Mouse (Mus musculus): ENCODE data around the gene Fmnl2. TPM values are rescaled to one million over a fixed set of nuclear protein-coding genes. Genes with fewer than 3 reads are reported as not detected.

The Fmnl2 gene
- total and polyA plus RNA-seq, 3 experiments, result 1.2 to 6.3 (median 4.5) TPM

DNA sequence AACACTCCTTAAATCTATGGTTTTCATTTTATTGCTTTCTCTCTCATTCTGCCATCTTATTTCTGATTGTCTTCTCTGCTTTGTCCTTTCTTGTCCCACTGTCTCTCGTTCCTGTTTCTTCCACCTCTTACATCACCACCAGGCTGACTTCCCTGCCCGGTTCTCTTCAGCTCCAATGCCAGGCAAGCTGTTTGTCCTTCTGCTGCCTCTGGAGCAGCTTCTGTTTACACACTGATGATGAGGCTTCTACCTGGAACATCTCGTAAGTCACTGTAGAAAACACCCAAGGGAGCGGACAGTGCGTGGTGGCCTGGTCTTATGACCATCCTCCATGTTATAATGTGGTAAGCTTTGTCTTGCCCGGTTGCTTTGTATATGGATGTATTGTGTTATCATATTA, 198.9 kb downstream of the Fmnl2 start:
- H3K79me2 ChIP-seq (replicated peaks; ENCODE audit: control insufficient read depth, insufficient read depth, low read length), result no peaks in the 10 kb centered on the region
- H3K4me1 ChIP-seq (ENCODE audit: control insufficient read depth, insufficient read depth, low read length), result no peaks in the 10 kb centered on the region
- no peak overlapping the region for H3K9ac ChIP-seq (ENCODE audit: low read depth, low read length)
- no peak for DNase-seq
- WGBS, result 91% methylated on average over 6 of the region's 6 CpGs
- no peak overlapping the region for H3K27ac ChIP-seq
- no peaks in the 10 kb centered on the region for H3K36me3 ChIP-seq (ENCODE audit: control insufficient read depth, insufficient read depth, low read length)
- TF ChIP-seq POLR2A (IDR thresholded peaks at IDR 0.05; ENCODE audit: insufficient read depth, low read depth, low read length) (no peak), EP300 (IDR thresholded peaks at IDR 0.05; ENCODE audit: insufficient read depth, low read depth, low read length) (no peak), CTCF (IDR thresholded peaks at IDR 0.05) (no peak)
- no peaks in the 10 kb centered on the region for H3K27me3 ChIP-seq (ENCODE audit: control insufficient read depth, insufficient read depth, low read length)
- intact Hi-C loops (cut with DNase I), result no loop called here
- H3K4me3 ChIP-seq, result no peak overlapping the region

- no peaks in the 10 kb centered on the region for H3K36me3 ChIP-seq (ENCODE audit: control insufficient read depth, insufficient read depth, low read length)
- H3K4me3 ChIP-seq, result no peak overlapping the region
- TF ChIP-seq EP300 (IDR thresholded peaks at IDR 0.05; ENCODE audit: insufficient read depth, low read depth, low read length), result no peak
- TF ChIP-seq POLR2A (IDR thresholded peaks at IDR 0.05; ENCODE audit: insufficient read depth, low read depth, low read length), result no peak
- TF ChIP-seq CTCF (IDR thresholded peaks at IDR 0.05), result no peak
- H3K27ac ChIP-seq, result no peak overlapping the region
- no peaks in the 10 kb centered on the region for H3K79me2 ChIP-seq (replicated peaks; ENCODE audit: control insufficient read depth, insufficient read depth, low read length)
- H3K4me1 ChIP-seq (ENCODE audit: control insufficient read depth, insufficient read depth, low read length), result no peaks in the 10 kb centered on the region
- intact Hi-C loops (cut with DNase I), result no loop called here
- DNase-seq, result no peak
- no peaks in the 10 kb centered on the region for H3K27me3 ChIP-seq (ENCODE audit: control insufficient read depth, insufficient read depth, low read length)
- WGBS, result 85% methylated on average over 2 of the region's 2 CpGs
- no peak overlapping the region for H3K9ac ChIP-seq (ENCODE audit: low read depth, low read length)
These were observed 199.6 kb downstream of the Fmnl2 start for GRCm38 (mm10) chr2:53057291-53057690.

DNA sequence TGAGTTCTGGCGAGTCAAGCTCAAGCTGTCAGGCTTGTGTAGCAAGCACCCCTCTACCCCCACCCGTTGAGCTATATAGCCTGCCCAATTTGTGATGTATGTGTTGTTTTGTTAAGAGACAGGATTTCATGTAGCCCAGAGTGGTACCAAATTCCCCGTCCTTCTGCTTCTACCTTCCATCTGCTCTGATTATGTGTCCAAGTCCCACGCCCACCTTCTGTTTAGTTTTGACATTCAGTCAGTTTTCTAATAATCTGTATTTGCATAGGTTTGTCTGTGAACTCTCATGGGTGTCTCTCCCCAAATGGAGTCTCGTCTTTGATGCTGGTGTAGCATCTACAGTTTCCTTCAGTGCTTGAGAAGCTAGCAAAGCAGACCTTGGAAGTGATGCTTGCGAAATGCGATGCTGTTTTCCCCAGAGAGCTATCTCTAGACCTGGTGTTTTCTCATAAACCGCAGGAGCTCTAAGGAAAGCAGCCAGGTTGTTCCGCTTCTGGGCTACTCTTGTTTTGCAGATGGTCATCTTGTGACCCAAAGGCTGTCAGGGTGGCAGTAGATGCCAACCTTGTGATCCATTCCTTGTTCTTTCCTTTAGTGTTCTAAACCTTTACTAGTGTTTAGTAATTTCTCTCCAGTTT, 203.8 kb downstream of the Fmnl2 start:
- TF ChIP-seq POLR2A (IDR thresholded peaks at IDR 0.05; ENCODE audit: insufficient read depth, low read depth, low read length), result no peak
- no peak for TF ChIP-seq EP300 (IDR thresholded peaks at IDR 0.05; ENCODE audit: insufficient read depth, low read depth, low read length)
- TF ChIP-seq CTCF (IDR thresholded peaks at IDR 0.05), result no peak
- H3K9ac ChIP-seq (ENCODE audit: low read depth, low read length), result no peak overlapping the region
- WGBS, result 93% methylated on average over 9 of the region's 9 CpGs
- no peaks in the 10 kb centered on the region for H3K36me3 ChIP-seq (ENCODE audit: control insufficient read depth, insufficient read depth, low read length)
- H3K4me1 ChIP-seq (ENCODE audit: control insufficient read depth, insufficient read depth, low read length), result no peaks in the 10 kb centered on the region
- DNase-seq, result no peak
- H3K4me3 ChIP-seq, result no peak overlapping the region
- no peaks in the 10 kb centered on the region for H3K79me2 ChIP-seq (replicated peaks; ENCODE audit: control insufficient read depth, insufficient read depth, low read length)
- no peak overlapping the region for H3K27ac ChIP-seq
- no peaks in the 10 kb centered on the region for H3K27me3 ChIP-seq (ENCODE audit: control insufficient read depth, insufficient read depth, low read length)
- intact Hi-C loops (cut with DNase I), result no loop called here

DNA sequence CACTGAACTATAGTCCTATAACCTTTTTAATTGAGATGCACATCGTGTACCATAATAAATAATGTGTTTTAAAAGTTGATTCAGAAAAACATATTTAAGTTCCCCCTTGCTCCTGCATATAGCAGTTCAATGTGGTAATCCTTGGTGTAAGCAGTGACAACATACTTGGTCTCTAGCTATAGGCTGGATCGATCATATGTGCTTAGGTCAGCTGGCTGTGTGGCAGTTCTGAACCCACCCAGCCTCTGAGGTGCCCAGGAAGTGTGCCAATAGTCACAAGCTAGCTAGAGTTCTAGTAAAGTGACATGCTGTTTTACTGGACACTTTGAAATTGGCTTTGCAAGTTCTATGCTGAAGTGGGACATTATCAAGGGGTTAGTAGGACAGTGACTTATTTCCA, 209.3 kb downstream of the Fmnl2 start:
- H3K36me3 ChIP-seq (ENCODE audit: control insufficient read depth, insufficient read depth, low read length), result no peaks in the 10 kb centered on the region
- no peak overlapping the region for H3K4me3 ChIP-seq
- intact Hi-C loops (cut with DNase I), result no loop called here
- no peak overlapping the region for H3K27ac ChIP-seq
- DNase-seq, result no peak
- no peaks in the 10 kb centered on the region for H3K79me2 ChIP-seq (replicated peaks; ENCODE audit: control insufficient read depth, insufficient read depth, low read length)
- no peaks in the 10 kb centered on the region for H3K27me3 ChIP-seq (ENCODE audit: control insufficient read depth, insufficient read depth, low read length)
- TF ChIP-seq EP300 (IDR thresholded peaks at IDR 0.05; ENCODE audit: insufficient read depth, low read depth, low read length) (no peak), POLR2A (IDR thresholded peaks at IDR 0.05; ENCODE audit: insufficient read depth, low read depth, low read length) (no peak), CTCF (IDR thresholded peaks at IDR 0.05) (no peak)
- 92% methylated on average over 2 of the region's 2 CpGs for WGBS
- H3K9ac ChIP-seq (ENCODE audit: low read depth, low read length), result no peak overlapping the region
- H3K4me1 ChIP-seq (ENCODE audit: control insufficient read depth, insufficient read depth, low read length), result peaks cover 3% of the 10 kb centered on the region; the same call in 1 of the 2 replicates

GRCm38 (mm10) chr2:53070607-53071006, 212.9 kb downstream of the Fmnl2 start:
- TF ChIP-seq POLR2A (IDR thresholded peaks at IDR 0.05; ENCODE audit: insufficient read depth, low read depth, low read length) (no peak), CTCF (IDR thresholded peaks at IDR 0.05) (no peak), EP300 (IDR thresholded peaks at IDR 0.05; ENCODE audit: insufficient read depth, low read depth, low read length) (0 out of 2 replicates have a peak, but pooled peaks have one; percentile 36)
- Histone ChIP-seq H3K36me3 (ENCODE audit: control insufficient read depth, insufficient read depth, low read length) (no peaks in the 10 kb centered on the region), H3K27me3 (ENCODE audit: control insufficient read depth, insufficient read depth, low read length) (no peaks in the 10 kb centered on the region), H3K27ac (no peak overlapping the region), H3K4me1 (ENCODE audit: control insufficient read depth, insufficient read depth, low read length) (peaks cover 3% of the 10 kb centered on the region; the same call in 1 of the 2 replicates), H3K79me2 (replicated peaks; ENCODE audit: control insufficient read depth, insufficient read depth, low read length) (no peaks in the 10 kb centered on the region), H3K4me3 (no peak overlapping the region), H3K9ac (ENCODE audit: low read depth, low read length) (no peak overlapping the region)
- intact Hi-C loops (cut with DNase I), result no loop called here
- 15% methylated on average over 1 of the region's 1 CpGs for WGBS
- DNase-seq, result peak; percentile 22 to 50

DNA sequence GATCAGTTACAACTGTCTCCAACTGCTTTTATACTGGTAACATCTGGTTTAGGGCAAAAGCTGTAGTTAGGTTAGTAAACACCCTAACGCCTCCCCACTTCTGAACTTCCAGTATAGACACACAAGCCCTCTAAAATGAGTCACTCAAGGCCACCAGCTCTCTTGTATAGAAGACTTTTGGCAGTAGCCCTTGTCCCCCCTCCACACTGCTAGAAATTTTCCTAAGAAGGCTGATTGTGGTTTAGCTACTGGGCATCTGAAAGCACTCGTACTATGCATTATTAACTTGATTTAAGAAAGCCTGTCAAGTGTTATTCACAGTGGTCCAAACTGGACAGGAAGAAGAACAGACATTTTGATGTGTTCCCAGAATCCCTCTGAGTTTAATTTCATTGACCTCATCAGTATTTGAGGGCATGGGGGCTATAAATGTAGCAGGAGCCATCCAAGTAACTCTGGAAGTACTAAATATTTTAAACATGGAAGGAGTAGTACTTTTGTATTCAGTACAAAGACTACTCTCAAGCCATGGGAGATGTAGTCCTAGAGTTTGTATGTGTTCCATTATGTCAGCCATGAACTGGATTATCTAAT, 222.1 kb downstream of the Fmnl2 start:
- H3K27ac ChIP-seq, result no peak overlapping the region
- H3K9ac ChIP-seq (ENCODE audit: low read depth, low read length), result no peak overlapping the region
- no peaks in the 10 kb centered on the region for H3K4me1 ChIP-seq (ENCODE audit: control insufficient read depth, insufficient read depth, low read length)
- no peak overlapping the region for H3K4me3 ChIP-seq
- WGBS, result 93% methylated on average over 2 of the region's 2 CpGs
- no peaks in the 10 kb centered on the region for H3K36me3 ChIP-seq (ENCODE audit: control insufficient read depth, insufficient read depth, low read length)
- intact Hi-C loops (cut with DNase I), result no loop called here
- no peaks in the 10 kb centered on the region for H3K27me3 ChIP-seq (ENCODE audit: control insufficient read depth, insufficient read depth, low read length)
- TF ChIP-seq CTCF (IDR thresholded peaks at IDR 0.05), result no peak
- no peak for TF ChIP-seq POLR2A (IDR thresholded peaks at IDR 0.05; ENCODE audit: insufficient read depth, low read depth, low read length)
- no peak for TF ChIP-seq EP300 (IDR thresholded peaks at IDR 0.05; ENCODE audit: insufficient read depth, low read depth, low read length)
- H3K79me2 ChIP-seq (replicated peaks; ENCODE audit: control insufficient read depth, insufficient read depth, low read length), result no peaks in the 10 kb centered on the region
- no peak for DNase-seq

All from heart, adult 2 months (tissue).